ENCODE assay signal across 8 mouse cellular contexts in genomic region chr1:86470519-86471181, GRCm38 (mm10). TPM values are rescaled to one million over a fixed set of nuclear protein-coding genes. Genes with fewer than 3 reads are reported as not detected.
DNase-seq lines count a peak whose midpoint lies in the region; ATAC-seq and TF ChIP-seq lines count a peak whose summit lies in the region.

No protein-coding gene starts in this region.

- H3K4me1 ChIP-seq in midbrain, embryonic 12.5 days: peaks cover 9% of the 10 kb centered on the region; the same call in 1 of the 2 replicates
- peaks cover 3% of the 10 kb centered on the region; the same call in 1 of the 2 replicates for H3K4me1 ChIP-seq in midbrain, embryonic 14.5 days (ENCODE audit: control insufficient read depth, insufficient read depth, low read length)
- H3K4me1 ChIP-seq in bone marrow macrophage, adult 2 months (ENCODE audit: control insufficient read depth, insufficient read depth, low read length): peaks cover 44% of the 10 kb centered on the region
- peaks cover 41% of the 10 kb centered on the region for H3K4me1 ChIP-seq in liver, embryonic 15.5 days (replicated peaks)

- TF ChIP-seq POLR2A in bone marrow macrophage, adult 2 months (IDR thresholded peaks at IDR 0.05; ENCODE audit: borderline replicate concordance, low read depth, low read length): no peak

- 79% methylated on average over 12 of the region's 12 CpGs for WGBS in midbrain, embryonic 12.5 days
- WGBS in midbrain, embryonic 14.5 days: 79% methylated on average over 12 of the region's 12 CpGs
- WGBS in liver, embryonic 15.5 days (ENCODE audit: insufficient replicate concordance): 39% methylated on average over 12 of the region's 12 CpGs

- 0 out of 2 replicates have a peak, but pooled peaks cover 4% of the 10 kb centered on the region for H3K27me3 ChIP-seq in midbrain, embryonic 12.5 days
- no peaks in the 10 kb centered on the region for H3K27me3 ChIP-seq in midbrain, embryonic 14.5 days (ENCODE audit: control insufficient read depth, insufficient read depth, low read length)
- no peaks in the 10 kb centered on the region for H3K27me3 ChIP-seq in liver, embryonic 15.5 days

- DNase-seq in midbrain, embryonic 14.5 days: no peak
- DNase-seq in gastrocnemius, adult 8-10 months (ENCODE audit: low spot score in 2 of 2): peak; percentile 79 to 87
- DNase-seq in kidney, adult 11 months: peak; percentile 90
- DNase-seq in right cerebral cortex, postnatal 25 days: peak; percentile 61

- no peak overlapping the region for H3K4me2 ChIP-seq in midbrain, embryonic 12.5 days (replicated peaks)
- no peak overlapping the region for H3K4me2 ChIP-seq in midbrain, embryonic 14.5 days (ENCODE audit: low read length)
- H3K4me2 ChIP-seq in liver, embryonic 15.5 days: peak overlapping the region; percentile 76

- H3K27ac ChIP-seq in midbrain, embryonic 12.5 days (replicated peaks): no peak overlapping the region; the same call in 1 of the 2 replicates
- no peak overlapping the region for H3K27ac ChIP-seq in midbrain, embryonic 14.5 days (replicated peaks; ENCODE audit: low read depth, low read length)
- H3K27ac ChIP-seq in bone marrow macrophage, adult 2 months (ENCODE audit: insufficient read depth, low read depth, low read length): peak overlapping the region; percentile 95
- peak overlapping the region; percentile 76 for H3K27ac ChIP-seq in liver, embryonic 15.5 days (replicated peaks)

- no peaks in the 10 kb centered on the region for H3K9me3 ChIP-seq in midbrain, embryonic 12.5 days
- H3K9me3 ChIP-seq in midbrain, embryonic 14.5 days (ENCODE audit: control insufficient read depth, low read length): no peaks in the 10 kb centered on the region
- H3K9me3 ChIP-seq in liver, embryonic 15.5 days (replicated peaks): no peaks in the 10 kb centered on the region

- no peaks in the 10 kb centered on the region for H3K36me3 ChIP-seq in midbrain, embryonic 12.5 days
- H3K36me3 ChIP-seq in midbrain, embryonic 14.5 days (ENCODE audit: control insufficient read depth, insufficient read depth, low read length): no peaks in the 10 kb centered on the region
- no peaks in the 10 kb centered on the region for H3K36me3 ChIP-seq in liver, embryonic 15.5 days (replicated peaks)

- TF ChIP-seq CTCF in bone marrow macrophage, adult 2 months (IDR thresholded peaks at IDR 0.05; ENCODE audit: low read depth, low read length): no peak

- H3K9ac ChIP-seq in midbrain, embryonic 12.5 days (replicated peaks): no peak overlapping the region
- no peak overlapping the region for H3K9ac ChIP-seq in midbrain, embryonic 14.5 days (replicated peaks; ENCODE audit: low read length)
- no peak overlapping the region for H3K9ac ChIP-seq in liver, embryonic 15.5 days

- 0 out of 2 replicates have a peak, but pooled peaks have one; percentile 19 for ATAC-seq in midbrain, embryonic 12.5 days (ENCODE audit: low FRiP score, low read depth)
- ATAC-seq in midbrain, embryonic 14.5 days (ENCODE audit: low FRiP score, low TSS enrichment): no peak
- ATAC-seq in liver, embryonic 15.5 days (ENCODE audit: insufficient read depth): peak; percentile 54
- ATAC-seq in activated CD4-positive, CD25-positive, alpha-beta regulatory T cell, adult 4 months: no peak

- H3K4me3 ChIP-seq in midbrain, embryonic 12.5 days: no peak overlapping the region
- H3K4me3 ChIP-seq in midbrain, embryonic 14.5 days (replicated peaks; ENCODE audit: low read depth, low read length): no peak overlapping the region
- H3K4me3 ChIP-seq in bone marrow macrophage, adult 2 months (ENCODE audit: insufficient read depth, low read length): peak overlapping the region; percentile 39
- no peak overlapping the region for H3K4me3 ChIP-seq in liver, embryonic 15.5 days (replicated peaks)

RNA-seq across cellular contexts. Expression of gene Tex44, which starts 44.5 kb away (rescaled TPM):
- not detected in 2 replicates for polyA plus RNA-seq in midbrain, embryonic 12.5 days (2016; fragmentation: Nextera tagmentation; extraction: Ambion mirVana)
- polyA plus RNA-seq in midbrain, embryonic 14.5 days (2014; fragmentation: Nextera tagmentation; extraction: Ambion mirVana): not detected in 2 replicates
- polyA plus RNA-seq in bone marrow macrophage, adult 2 months (2012; ENCODE audit: insufficient read depth, insufficient read length, missing spikeins): not detected in 2 replicates
- total RNA-seq in gastrocnemius, adult 8-10 months (2022): not detected
- polyA plus RNA-seq in liver, embryonic 15.5 days (2015; fragmentation: Nextera tagmentation; extraction: Ambion mirVana): not detected in 2 replicates
- polyA plus RNA-seq in activated CD4-positive, CD25-positive, alpha-beta regulatory T cell, adult 4 months (2017; shearing (Covaris generic)): not detected

RNA-seq across cellular contexts. Expression of gene Nmur1, which starts 44.6 kb away (rescaled TPM):
- polyA plus RNA-seq in midbrain, embryonic 12.5 days (2016; fragmentation: Nextera tagmentation; extraction: Ambion mirVana): not detected in 2 replicates
- not detected in 2 replicates for polyA plus RNA-seq in midbrain, embryonic 14.5 days (2014; fragmentation: Nextera tagmentation; extraction: Ambion mirVana)
- not detected in 2 replicates for polyA plus RNA-seq in bone marrow macrophage, adult 2 months (2012; ENCODE audit: insufficient read depth, insufficient read length, missing spikeins)
- not detected for total RNA-seq in gastrocnemius, adult 8-10 months (2022)
- not detected in 2 replicates for polyA plus RNA-seq in liver, embryonic 15.5 days (2015; fragmentation: Nextera tagmentation; extraction: Ambion mirVana)
- 1 to 10 TPM in 1 of 2 experiments, under 1 TPM in 1; 0.38 to 3.9 TPM for polyA plus RNA-seq in activated CD4-positive, CD25-positive, alpha-beta regulatory T cell, adult 4 months (2017; shearing (Covaris generic))

RNA-seq across cellular contexts. Expression of gene Ptma, which starts 55.9 kb away (rescaled TPM):
- 2,626 and 2,824 TPM in 2 replicates for polyA plus RNA-seq in midbrain, embryonic 12.5 days (2016; fragmentation: Nextera tagmentation; extraction: Ambion mirVana)
- 2,168 and 2,208 TPM in 2 replicates for polyA plus RNA-seq in midbrain, embryonic 14.5 days (2014; fragmentation: Nextera tagmentation; extraction: Ambion mirVana)
- 1,364 and 1,417 TPM in 2 replicates for polyA plus RNA-seq in bone marrow macrophage, adult 2 months (2012; ENCODE audit: insufficient read depth, insufficient read length, missing spikeins)
- 10 to 100 TPM; 50.9 to 76.9 (median 67.7) TPM for total RNA-seq in gastrocnemius, adult 8-10 months (2022)
- 634 and 778 TPM in 2 replicates for polyA plus RNA-seq in liver, embryonic 15.5 days (2015; fragmentation: Nextera tagmentation; extraction: Ambion mirVana)
- 1,000 to 10,000 TPM; 2,967 to 3,416 TPM for polyA plus RNA-seq in activated CD4-positive, CD25-positive, alpha-beta regulatory T cell, adult 4 months (2017; shearing (Covaris generic))

Comparison
In these comparisons a context has a peak if more than half of its experiments do, and no peak if none do; other contexts are left out.
1. ATAC-seq: peak in midbrain, embryonic 12.5 days (single experiment) and liver, embryonic 15.5 days (single experiment); none in midbrain, embryonic 14.5 days (single experiment) and activated CD4-positive, CD25-positive, alpha-beta regulatory T cell, adult 4 months (single experiment).
2. H3K27ac ChIP-seq: peak in bone marrow macrophage, adult 2 months (single experiment) and liver, embryonic 15.5 days (single experiment); none in midbrain, embryonic 12.5 days (single experiment) and midbrain, embryonic 14.5 days (single experiment).